Mouse (Mus musculus) lung, postnatal 0 days (tissue): ENCODE results near the gene Nenf.

Experiments used
- CTCF ChIP-seq: IDR thresholded peaks from 2 replicates; pipeline ENCODE4 v1.5.1; 2016; ENCODE audit warnings: antibody characterized with exemption, mild to moderate bottlenecking
- EP300 ChIP-seq: IDR thresholded peaks from 2 replicates; pipeline ENCODE4 v1.6.1; 2016; ENCODE audit warnings: antibody characterized with exemption, mild to moderate bottlenecking, control low read depth

DNA sequence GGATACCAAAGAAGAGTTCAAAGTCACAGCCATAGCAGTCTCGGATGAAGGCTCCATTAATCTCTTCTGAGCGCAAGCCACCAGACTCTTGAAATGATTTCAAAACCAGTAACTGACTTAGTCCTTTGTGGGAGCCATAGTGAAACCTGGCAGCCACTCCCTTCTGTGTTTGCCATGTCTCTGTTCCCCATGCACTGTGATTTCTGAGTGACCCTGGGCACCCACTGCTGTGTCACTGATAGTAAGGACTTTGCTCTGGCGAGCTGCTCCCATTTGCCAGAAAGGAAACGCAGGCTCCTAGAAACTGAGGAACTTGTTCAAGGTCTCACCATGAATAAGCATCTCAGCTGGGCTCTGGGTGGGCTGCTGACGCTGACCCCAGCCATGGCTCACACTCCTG lies 54.5 kb downstream of the Nenf start:
- TF ChIP-seq CTCF: no peak
- no peak for TF ChIP-seq EP300
